Comparison of ENCODE assay signal across 8 mouse cellular contexts in genomic region chr14:21984757-21985425, GRCm38 (mm10). TPM values are rescaled to one million over a fixed set of nuclear protein-coding genes. Genes with fewer than 3 reads are reported as not detected.
DNase-seq lines count a peak whose midpoint lies in the region; ATAC-seq and TF ChIP-seq lines count a peak whose summit lies in the region.

No protein-coding gene starts in this region.

- peak overlapping the region; percentile 93 for H3K4me2 ChIP-seq in forebrain, embryonic 11.5 days (ENCODE audit: low read depth, low read length, severe bottlenecking)
- peak overlapping the region; percentile 76 for H3K4me2 ChIP-seq in hindbrain, embryonic 12.5 days (replicated peaks)
- H3K4me2 ChIP-seq in limb, embryonic 15.5 days, result peak overlapping the region; percentile 77
- H3K4me2 ChIP-seq in myocyte (ENCODE audit: low read depth), result no peak overlapping the region

- H3K9ac ChIP-seq in forebrain, embryonic 11.5 days (ENCODE audit: low read length), result peak overlapping the region; percentile 86
- peak overlapping the region; percentile 97 for H3K9ac ChIP-seq in hindbrain, embryonic 12.5 days
- peak overlapping the region; percentile 86 for H3K9ac ChIP-seq in limb, embryonic 15.5 days

- no peaks in the 10 kb centered on the region for H3K9me3 ChIP-seq in forebrain, embryonic 11.5 days (ENCODE audit: control insufficient read depth, low read length)
- no peaks in the 10 kb centered on the region for H3K9me3 ChIP-seq in hindbrain, embryonic 12.5 days (replicated peaks)
- no peaks in the 10 kb centered on the region for H3K9me3 ChIP-seq in limb, embryonic 15.5 days

- H3K4me1 ChIP-seq in thymus, adult 2 months (replicated peaks; ENCODE audit: control insufficient read depth, insufficient read depth, low read length), result peaks cover 14% of the 10 kb centered on the region
- H3K4me1 ChIP-seq in forebrain, embryonic 11.5 days (replicated peaks; ENCODE audit: control insufficient read depth, insufficient read depth, low read length), result peaks cover 29% of the 10 kb centered on the region
- H3K4me1 ChIP-seq in hindbrain, embryonic 12.5 days, result peaks cover 47% of the 10 kb centered on the region
- H3K4me1 ChIP-seq in limb, embryonic 15.5 days, result peaks cover 47% of the 10 kb centered on the region

- no peak overlapping the region for H3ac ChIP-seq in myocyte (ENCODE audit: control insufficient read depth, insufficient read length)

- no peak overlapping the region for H3K27ac ChIP-seq in thymus, adult 2 months (ENCODE audit: control insufficient read depth, insufficient read depth, low read length)
- H3K27ac ChIP-seq in forebrain, embryonic 11.5 days (ENCODE audit: low read depth, low read length), result peak overlapping the region; percentile 27; the same call in 1 of the 2 replicates
- H3K27ac ChIP-seq in hindbrain, embryonic 12.5 days, result peak overlapping the region; percentile 99
- peak overlapping the region; percentile 99 for H3K27ac ChIP-seq in limb, embryonic 15.5 days

- ATAC-seq in forebrain, embryonic 11.5 days (replicated peaks; ENCODE audit: low FRiP score), result no peak
- ATAC-seq in hindbrain, embryonic 12.5 days (ENCODE audit: low FRiP score), result no peak
- ATAC-seq in limb, embryonic 15.5 days (ENCODE audit: insufficient number of reproducible peaks, low FRiP score, low TSS enrichment, low read depth), result no peak
- no peak for ATAC-seq in erythroid progenitor cell, adult 5-6 weeks (replicated peaks; ENCODE audit: low FRiP score, poor library complexity, severe bottlenecking)

- H3K4me3 ChIP-seq in thymus, adult 2 months (ENCODE audit: control insufficient read depth, insufficient read depth, low read length), result peak overlapping the region; percentile 33
- H3K4me3 ChIP-seq in forebrain, embryonic 11.5 days (ENCODE audit: low read depth, low read length), result peak overlapping the region; percentile 76
- peak overlapping the region; percentile 83 for H3K4me3 ChIP-seq in hindbrain, embryonic 12.5 days
- H3K4me3 ChIP-seq in limb, embryonic 15.5 days, result peak overlapping the region; percentile 83
- H3K4me3 ChIP-seq in myocyte, result no peak overlapping the region

- H3K27me3 ChIP-seq in thymus, adult 2 months (ENCODE audit: control insufficient read depth, insufficient read depth, low read length), result peaks cover 42% of the 10 kb centered on the region
- peaks cover 38% of the 10 kb centered on the region for H3K27me3 ChIP-seq in forebrain, embryonic 11.5 days (ENCODE audit: control insufficient read depth, insufficient read depth, low read length)
- peaks cover 33% of the 10 kb centered on the region; the same call in 1 of the 2 replicates for H3K27me3 ChIP-seq in hindbrain, embryonic 12.5 days
- peaks cover 5% of the 10 kb centered on the region; the same call in 1 of the 2 replicates for H3K27me3 ChIP-seq in limb, embryonic 15.5 days
- no peaks in the 10 kb centered on the region for H3K27me3 ChIP-seq in myocyte (ENCODE audit: control insufficient read depth, insufficient read depth, insufficient read length)

- peaks cover 8% of the 10 kb centered on the region for H3K79me2 ChIP-seq in myocyte (ENCODE audit: control insufficient read depth, insufficient read depth)

- H3K36me3 ChIP-seq in thymus, adult 2 months (ENCODE audit: control insufficient read depth, insufficient read depth, low read length), result no peaks in the 10 kb centered on the region
- H3K36me3 ChIP-seq in forebrain, embryonic 11.5 days (ENCODE audit: control insufficient read depth, insufficient read depth, low read length), result no peaks in the 10 kb centered on the region; the same call in 1 of the 2 replicates
- peaks cover 12% of the 10 kb centered on the region for H3K36me3 ChIP-seq in hindbrain, embryonic 12.5 days
- 0 out of 2 replicates have a peak, but pooled peaks cover 4% of the 10 kb centered on the region for H3K36me3 ChIP-seq in limb, embryonic 15.5 days
- no peaks in the 10 kb centered on the region for H3K36me3 ChIP-seq in myocyte (ENCODE audit: control insufficient read depth, insufficient read depth)

- WGBS in thymus, adult 2 months, result 28% methylated on average over 49 of the region's 49 CpGs
- WGBS in forebrain, embryonic 11.5 days, result 2% methylated on average over 49 of the region's 49 CpGs
- WGBS in hindbrain, embryonic 12.5 days, result under 1% methylated on average over 49 of the region's 49 CpGs
- WGBS in limb, embryonic 15.5 days, result 6% methylated on average over 49 of the region's 49 CpGs

- TF ChIP-seq CTCF in thymus, adult 2 months (IDR thresholded peaks at IDR 0.05; ENCODE audit: borderline replicate concordance, control insufficient read depth, extremely low read depth, insufficient read depth, low read length, poor library complexity), result no peak

- TF ChIP-seq POLR2A in thymus, adult 2 months (IDR thresholded peaks at IDR 0.05; ENCODE audit: control insufficient read depth, extremely low read depth, insufficient read depth, low read length, poor library complexity), result no peak
- no peak for TF ChIP-seq POLR2A in myocyte (IDR thresholded peaks at IDR 0.05; ENCODE audit: insufficient read length, low read depth)

- no peak for DNase-seq in thymus, adult 2 months
- DNase-seq in thymus, postnatal 10 days (ENCODE audit: low spot score in 2 of 2), result no peak
- peak; percentile 78 for DNase-seq in forebrain, embryonic 11.5 days (ENCODE audit: low spot score)
- no peak for DNase-seq in frontal cortex, postnatal 36 days (ENCODE audit: low spot score in 2 of 2)

TF ChIP-seq in myocyte, 11 proteins besides CTCF, POLR2A, EP300 and RAD21:
- peak; percentile 9 for TF ChIP-seq POLR2AphosphoS2 (IDR thresholded peaks at IDR 0.05; ENCODE audit: insufficient read length, low read depth)
- no peak for TF ChIP-seq E2F4 (IDR thresholded peaks at IDR 0.05; ENCODE audit: insufficient read depth)

RNA-seq across cellular contexts. Expression of gene Zfp503, which starts 4.5 kb away (rescaled TPM):
- 8.1 and 8.4 TPM in 2 replicates for polyA plus RNA-seq in thymus, adult 2 months (2012; rRNA removed)
- polyA plus RNA-seq in forebrain, embryonic 11.5 days (2014; fragmentation: Nextera tagmentation; extraction: Ambion mirVana), result 6.6 and 6.7 TPM in 2 replicates
- 39.0 and 45.6 TPM in 2 replicates for polyA plus RNA-seq in hindbrain, embryonic 12.5 days (2016; fragmentation: Nextera tagmentation; extraction: Ambion mirVana)
- polyA plus RNA-seq in limb, embryonic 15.5 days (2015; fragmentation: Nextera tagmentation; extraction: Ambion mirVana), result 16.1 and 21.6 TPM in 2 replicates
- 5.4 TPM for polyA plus RNA-seq in myocyte (2012; fragmentation: generic; extraction: Trizol)
- total RNA-seq in erythroid progenitor cell, adult 5-6 weeks (2015; ENCODE audit: low replicate concordance), result not detected in 2 replicates
- not detected in 2 replicates for total RNA-seq in erythroid progenitor cell, adult 5-6 weeks (2017; ENCODE audit: low replicate concordance)

RNA-seq across cellular contexts. Expression of gene Lrmda, which starts 34.6 kb away (rescaled TPM):
- 0.51 and 0.68 TPM in 2 replicates for polyA plus RNA-seq in thymus, adult 2 months (2012; rRNA removed)
- not detected in 2 replicates for polyA plus RNA-seq in forebrain, embryonic 11.5 days (2014; fragmentation: Nextera tagmentation; extraction: Ambion mirVana)
- 0.53 and 0.83 TPM in 2 replicates for polyA plus RNA-seq in hindbrain, embryonic 12.5 days (2016; fragmentation: Nextera tagmentation; extraction: Ambion mirVana)
- polyA plus RNA-seq in limb, embryonic 15.5 days (2015; fragmentation: Nextera tagmentation; extraction: Ambion mirVana), result 0.17 and 0.26 TPM in 2 replicates
- 1.9 TPM for polyA plus RNA-seq in myocyte (2012; fragmentation: generic; extraction: Trizol)
- total RNA-seq in erythroid progenitor cell, adult 5-6 weeks (2015; ENCODE audit: low replicate concordance), result 12.2 TPM in 1 of 2 replicates, not detected in the other
- not detected in 2 replicates for total RNA-seq in erythroid progenitor cell, adult 5-6 weeks (2017; ENCODE audit: low replicate concordance)
